Mouse (Mus musculus) hindbrain, embryonic 10.5 days (tissue): Measurements from ENCODE around the gene Gmds. TPM values are rescaled to one million over a fixed set of nuclear protein-coding genes. Genes with fewer than 3 reads are reported as not detected.

ENCODE experiments used
- DNase-seq: peaks from one replicate; pipeline ENCODE4 v3.0.0-alpha.2; 2017; ENCODE audit warnings: low spot score
- H3K27ac ChIP-seq: fragments of 300-500 bp; sonication (generic); 2 replicates; pipeline ENCODE4 v1.5.1; 2016; ENCODE audit warnings: mild to moderate bottlenecking, moderate library complexity
- H3K27me3 ChIP-seq: fragments of 300-500 bp; sonication (generic); 2 replicates; pipeline ENCODE4 v1.6.1; 2016; ENCODE audit warnings: mild to moderate bottlenecking; ENCODE audit not compliant: poor library complexity, insufficient read depth, severe bottlenecking
- H3K36me3 ChIP-seq: fragments of 300-500 bp; sonication (generic); 2 replicates; pipeline ENCODE4 v1.6.1; 2016; ENCODE audit warnings: mild to moderate bottlenecking, moderate library complexity
- H3K4me1 ChIP-seq: fragments of 300-500 bp; sonication (generic); replicated peaks from 2 replicates; pipeline ENCODE4 v1.6.1; 2016; ENCODE audit warnings: mild to moderate bottlenecking
- H3K4me3 ChIP-seq: fragments of 300-500 bp; sonication (generic); 2 replicates; pipeline ENCODE4 v1.5.1; 2016; ENCODE audit warnings: mild to moderate bottlenecking, moderate library complexity
- H3K9me3 ChIP-seq: fragments of 300-500 bp; sonication (generic); 2 replicates; pipeline ENCODE4 v1.6.1; 2016; ENCODE audit warnings: mild to moderate bottlenecking, moderate library complexity
- WGBS: fragments of 180-500 bp; shearing (Covaris S2); methylation state at CpG from one replicate; pipeline ENCODE4 v1.1.7; 2016; 5-methylcytosine and 5-hydroxymethylcytosine counted together
- polyA plus RNA-seq: library from polyadenylated mRNA; unstranded; fragments of >200 nt; fragmentation: Nextera tagmentation; extraction: Ambion mirVana; gene quantifications from 2 replicates; pipeline ENCODE4 v1.2.1, GENCODE M21; 2016

Gmds gene
- polyA plus RNA-seq, 1 experiment from 2014 or later, result 29.2 TPM

- WGBS, result 22% methylated on average over 17 of the region's 17 CpGs
- Histone ChIP-seq H3K4me3 (no peak overlapping the region), H3K27me3 (peaks cover 23% of the 10 kb centered on the region), H3K36me3 (no peaks in the 10 kb centered on the region), H3K4me1 (peaks cover 6% of the 10 kb centered on the region; the same call in 1 of the 2 replicates), H3K27ac (no peak overlapping the region), H3K9me3 (no peaks in the 10 kb centered on the region)
- DNase-seq, result peak; percentile 63
These were observed 545.9 kb downstream of the Gmds start for GRCm38 (mm10) chr13:31792480-31793132.

- H3K27me3 ChIP-seq, result no peaks in the 10 kb centered on the region
- H3K4me3 ChIP-seq, result no peak overlapping the region
- no peak overlapping the region for H3K27ac ChIP-seq
- WGBS, result 83% methylated on average over 7 of the region's 7 CpGs
- peaks cover under 1% of the 10 kb centered on the region; the same call in 1 of the 2 replicates for H3K4me1 ChIP-seq
- H3K36me3 ChIP-seq, result no peaks in the 10 kb centered on the region
- DNase-seq, result no peak
- no peaks in the 10 kb centered on the region for H3K9me3 ChIP-seq
These were observed 553.8 kb downstream of the Gmds start for GRCm38 (mm10) chr13:31784757-31785156.

- DNase-seq, result no peak
These were observed 556.5 kb downstream of the Gmds start for GRCm38 (mm10) chr13:31782063-31782462.

GRCm38 (mm10) chr13:31780299-31780698 lies 558.2 kb downstream of the Gmds start:
- no peak for DNase-seq
- Histone ChIP-seq H3K9me3 (no peaks in the 10 kb centered on the region), H3K4me1 (peaks cover 16% of the 10 kb centered on the region), H3K27ac (no peak overlapping the region), H3K27me3 (no peaks in the 10 kb centered on the region), H3K36me3 (no peaks in the 10 kb centered on the region), H3K4me3 (no peak overlapping the region)
- 87% methylated on average over 3 of the region's 3 CpGs for WGBS

More at GRCm38 (mm10) chr13:31782063-31782462, 556.5 kb downstream of the Gmds start:
- Histone ChIP-seq H3K27me3 (no peaks in the 10 kb centered on the region), H3K9me3 (no peaks in the 10 kb centered on the region), H3K36me3 (no peaks in the 10 kb centered on the region), H3K4me3 (no peak overlapping the region), H3K27ac (no peak overlapping the region), H3K4me1 (peaks cover 6% of the 10 kb centered on the region)
- WGBS, result 90% methylated on average over 2 of the region's 2 CpGs

- H3K4me3 ChIP-seq, result no peak overlapping the region
- WGBS, result 63% methylated on average over 17 of the region's 17 CpGs
- peak overlapping the region; percentile 53 for H3K27ac ChIP-seq
- H3K9me3 ChIP-seq, result no peaks in the 10 kb centered on the region
- no peaks in the 10 kb centered on the region for H3K27me3 ChIP-seq
- H3K4me1 ChIP-seq, result peaks cover 16% of the 10 kb centered on the region
- no peak for DNase-seq
- H3K36me3 ChIP-seq, result no peaks in the 10 kb centered on the region
These were observed 559.1 kb downstream of the Gmds start for GRCm38 (mm10) chr13:31779281-31779981.

- Histone ChIP-seq H3K27ac (no peak overlapping the region), H3K36me3 (no peaks in the 10 kb centered on the region), H3K9me3 (no peaks in the 10 kb centered on the region), H3K27me3 (no peaks in the 10 kb centered on the region), H3K4me1 (peaks cover 16% of the 10 kb centered on the region), H3K4me3 (no peak overlapping the region)
- 70% methylated on average over 5 of the region's 5 CpGs for WGBS
- no peak for DNase-seq
These were observed 562.8 kb downstream of the Gmds start for GRCm38 (mm10) chr13:31775762-31776161.

- WGBS, result 86% methylated on average over 5 of the region's 5 CpGs
- no peak for DNase-seq
- H3K4me3 ChIP-seq, result no peak overlapping the region
- peaks cover 10% of the 10 kb centered on the region for H3K4me1 ChIP-seq
- H3K27me3 ChIP-seq, result no peaks in the 10 kb centered on the region
- no peak overlapping the region for H3K27ac ChIP-seq
- H3K36me3 ChIP-seq, result no peaks in the 10 kb centered on the region
- H3K9me3 ChIP-seq, result no peaks in the 10 kb centered on the region
These were observed 565.7 kb downstream of the Gmds start for GRCm38 (mm10) chr13:31772882-31773281.
